Comparison of ENCODE assay signal across 8 mouse cellular contexts in genomic region chr5:21644891-21645438, GRCm38 (mm10). TPM values are rescaled to one million over a fixed set of nuclear protein-coding genes. Genes with fewer than 3 reads are reported as not detected.
A peak's percentile ranks its signal among the peaks of the same experiment; 100 is the strongest.
DNase-seq lines count a peak whose midpoint lies in the region; ATAC-seq and TF ChIP-seq lines count a peak whose summit lies in the region.

No protein-coding gene starts in this region.

- no peak overlapping the region for H3K9ac ChIP-seq in heart, embryonic 11.5 days (ENCODE audit: low read depth, low read length)
- H3K9ac ChIP-seq in ES-E14 (ENCODE audit: insufficient read depth, low read depth, low read length, poor library complexity, severe bottlenecking), result peak overlapping the region; percentile 48

- DNase-seq in heart, adult 8-10 months (ENCODE audit: low spot score), result no peak
- DNase-seq in ES-E14 (ENCODE audit: low read depth, low spot score), result no peak
- no peak for DNase-seq in embryo, embryonic 10 days (ENCODE audit: low spot score)
- no peak for DNase-seq in layer of hippocampus, postnatal 25 days (ENCODE audit: extremely low spot score in 1 of 2, low spot score in 1 of 2)

- peak overlapping the region; percentile 75 for H3K4me3 ChIP-seq in heart, embryonic 11.5 days (ENCODE audit: low read depth, low read length)
- H3K4me3 ChIP-seq in ES-E14 (ENCODE audit: insufficient read depth in 1 of 2, low read depth in 1 of 2, low read length in 2 of 2, poor library complexity in 1 of 2, severe bottlenecking in 1 of 2), result peak overlapping the region; percentile 71 to 82
- H3K4me3 ChIP-seq in macrophage (ENCODE audit: inconsistent target), result peak overlapping the region; percentile 14; the same call in 1 of the 2 replicates

- peaks cover 4% of the 10 kb centered on the region; the same call in 1 of the 2 replicates for H3K79me2 ChIP-seq in macrophage (ENCODE audit: inconsistent target)

- peak overlapping the region; percentile 68 for H3K4me2 ChIP-seq in heart, embryonic 11.5 days

- no peaks in the 10 kb centered on the region for H3K27me3 ChIP-seq in heart, embryonic 11.5 days (ENCODE audit: control insufficient read depth, insufficient read depth, low read length)

- in situ Hi-C loops in ES-E14 (cut with MboI; ENCODE audit: low sequenced_read_pairs in 2 of 2, unreplicated experiment in 2 of 2), result no loop called here

- H3K36me3 ChIP-seq in heart, embryonic 11.5 days (ENCODE audit: control insufficient read depth, insufficient read depth, low read length), result peaks cover 13% of the 10 kb centered on the region
- H3K36me3 ChIP-seq in ES-E14 (ENCODE audit: control insufficient read depth, insufficient read depth, low read length, poor library complexity, severe bottlenecking) (peaks cover 15% of the 10 kb centered on the region), macrophage (ENCODE audit: inconsistent target) (peaks cover 16% of the 10 kb centered on the region; the same call in 1 of the 2 replicates)

- no peak overlapping the region for H3K27ac ChIP-seq in heart, embryonic 11.5 days (ENCODE audit: low read depth, low read length)
- H3K27ac ChIP-seq in ES-E14 (ENCODE audit: insufficient read depth, low read depth, low read length, poor library complexity, severe bottlenecking) (no peak overlapping the region), macrophage (no peak overlapping the region)

- WGBS in heart, embryonic 11.5 days (ENCODE audit: insufficient replicate concordance), result 14% methylated on average over 14 of the region's 14 CpGs
- WGBS in macrophage (ENCODE audit: missing documents), result 29% methylated on average over 14 of the region's 14 CpGs

- H3K9me3 ChIP-seq in heart, embryonic 11.5 days (replicated peaks; ENCODE audit: control insufficient read depth, low read length), result no peaks in the 10 kb centered on the region
- no peaks in the 10 kb centered on the region for H3K9me3 ChIP-seq in ES-E14 (ENCODE audit: control insufficient read depth, insufficient read depth, low read depth, low read length)

- H3K4me1 ChIP-seq in heart, embryonic 11.5 days (ENCODE audit: control insufficient read depth, insufficient read depth, low read length), result peaks cover 3% of the 10 kb centered on the region; the same call in 1 of the 2 replicates
- H3K4me1 ChIP-seq in ES-E14 (ENCODE audit: control insufficient read depth in 2 of 2, insufficient read depth in 2 of 2, low read length in 2 of 2, poor library complexity in 1 of 2), result peaks cover 0 to 7% of the 10 kb centered on the region in 2 experiments; a peak in 2 of 4 replicates

- no peak; the same call in none of the 2 replicates for ATAC-seq in heart, embryonic 11.5 days (replicated peaks; ENCODE audit: insufficient number of reproducible peaks, low FRiP score, low TSS enrichment)
- ATAC-seq in granulocyte monocyte progenitor cell, adult 5-6 weeks (replicated peaks; ENCODE audit: poor library complexity, severe bottlenecking), result peak; percentile 15; the same call in 1 of the 2 replicates
- no peak for ATAC-seq in frontal cortex, adult (ENCODE audit: low TSS enrichment)

TF ChIP-seq in ES-E14, 5 proteins besides CTCF, POLR2A, EP300 and RAD21:
- TF ChIP-seq MAFK (IDR thresholded peaks at IDR 0.05; ENCODE audit: insufficient read depth, low read depth, low read length) (no peak), ZNF384 (IDR thresholded peaks at IDR 0.05; ENCODE audit: low read depth, low read length) (no peak)

RNA-seq across cellular contexts. Expression of gene Fbxl13, which starts 0.5 kb away (rescaled TPM):
- 0.06 and 0.20 TPM in 2 replicates for polyA plus RNA-seq in heart, embryonic 11.5 days (2014; fragmentation: Nextera tagmentation; extraction: Ambion mirVana)
- not detected for total RNA-seq in heart, adult 8-10 months (2022)
- not detected in 2 replicates for total RNA-seq in ES-E14 (2012; rRNA removed)
- total RNA-seq in granulocyte monocyte progenitor cell, adult 5-6 weeks (2014; fragmentation: Nextera tagmentation), result not detected in 2 replicates
- 0.43 TPM in 1 of 2 replicates, not detected in the other for total RNA-seq in granulocyte monocyte progenitor cell, adult 5-6 weeks (2017)
- not detected for total RNA-seq in macrophage (2018; cell fraction: chromatin; rRNA removed)
- not detected for total RNA-seq in macrophage (2018; cell fraction: cytosol; rRNA removed)
- total RNA-seq in macrophage (2018; cell fraction: nucleus; rRNA removed), result not detected
- not detected in 3 replicates for polyA plus RNA-seq in macrophage (2018)
- under 1 TPM; 0.17 to 0.26 TPM for total RNA-seq in layer of hippocampus, postnatal 25 days (2021)

RNA-seq across cellular contexts. Expression of gene Armc10, which starts 0.6 kb away (rescaled TPM):
- 26.1 and 30.3 TPM in 2 replicates for polyA plus RNA-seq in heart, embryonic 11.5 days (2014; fragmentation: Nextera tagmentation; extraction: Ambion mirVana)
- 1 to 10 TPM; 7.5 to 8.3 (median 7.8) TPM for total RNA-seq in heart, adult 8-10 months (2022)
- total RNA-seq in ES-E14 (2012; rRNA removed), result 73.6 and 86.4 TPM in 2 replicates
- 34.9 and 40.4 TPM in 2 replicates for total RNA-seq in granulocyte monocyte progenitor cell, adult 5-6 weeks (2014; fragmentation: Nextera tagmentation)
- 49.4 and 51.5 TPM in 2 replicates for total RNA-seq in granulocyte monocyte progenitor cell, adult 5-6 weeks (2017)
- total RNA-seq in macrophage (2018; cell fraction: chromatin; rRNA removed), result 10 to 100 TPM in 23 of 26 experiments, 1 to 10 TPM in 3; 9.0 to 40.8 (median 25.6) TPM
- total RNA-seq in macrophage (2018; cell fraction: cytosol; rRNA removed), result 10 to 100 TPM; 15.9 to 33.3 (median 25.0) TPM
- total RNA-seq in macrophage (2018; cell fraction: nucleus; rRNA removed), result 10 to 100 TPM; 11.5 to 44.0 (median 27.1) TPM
- 25.3 to 27.4 TPM (median 26.0 TPM) in 3 replicates for polyA plus RNA-seq in macrophage (2018)
- 10 to 100 TPM; 21.2 to 22.3 TPM for total RNA-seq in layer of hippocampus, postnatal 25 days (2021)

RNA-seq across cellular contexts. Expression of gene Napepld, which starts 56.2 kb away (rescaled TPM):
- polyA plus RNA-seq in heart, embryonic 11.5 days (2014; fragmentation: Nextera tagmentation; extraction: Ambion mirVana), result 4.2 and 5.2 TPM in 2 replicates
- total RNA-seq in heart, adult 8-10 months (2022), result 1 to 10 TPM; 5.0 to 7.0 (median 6.8) TPM
- total RNA-seq in ES-E14 (2012; rRNA removed), result 4.3 and 7.3 TPM in 2 replicates
- 5.7 and 7.2 TPM in 2 replicates for total RNA-seq in granulocyte monocyte progenitor cell, adult 5-6 weeks (2014; fragmentation: Nextera tagmentation)
- 2.8 and 4.1 TPM in 2 replicates for total RNA-seq in granulocyte monocyte progenitor cell, adult 5-6 weeks (2017)
- total RNA-seq in macrophage (2018; cell fraction: chromatin; rRNA removed), result 1 to 10 TPM in 18 of 26 experiments, under 1 TPM in 8; 0.20 to 6.6 (median 1.6) TPM
- total RNA-seq in macrophage (2018; cell fraction: cytosol; rRNA removed), result 1 to 10 TPM; 1.1 to 5.3 (median 4.0) TPM
- 1 to 10 TPM in 24 of 26 experiments, under 1 TPM in 2; 0.45 to 7.6 (median 2.5) TPM for total RNA-seq in macrophage (2018; cell fraction: nucleus; rRNA removed)
- polyA plus RNA-seq in macrophage (2018), result 3.4 to 6.0 TPM (median 4.8 TPM) in 3 replicates
- 10 to 100 TPM; 21.2 to 24.5 TPM for total RNA-seq in layer of hippocampus, postnatal 25 days (2021)

Comparison
In these comparisons a context has a peak if more than half of its experiments do, and no peak if none do; other contexts are left out.
1. H3K4me3 ChIP-seq: peak in every context shown above with its lines; median percentile 76 in ES-E14; 75 in heart, embryonic 11.5 days; 14 in macrophage.